Mouse (Mus musculus) lung, adult 2 months (tissue): ENCODE results near the gene Polr2b.
A peak's percentile ranks its signal among the peaks of the same experiment; 100 is the strongest.

Source experiments
- CTCF ChIP-seq: fragments of 200-500 bp; IDR thresholded peaks from 2 replicates; pipeline ENCODE4 v1.5.1; 2011; ENCODE audit warnings: mild to moderate bottlenecking, low read length, control low read depth; ENCODE audit not compliant: insufficient read depth
- POLR2A ChIP-seq: fragments of 200-500 bp; IDR thresholded peaks from 2 replicates; pipeline ENCODE4 v1.6.1; 2011; ENCODE audit warnings: low read depth, mild to moderate bottlenecking, control low read depth, low read length, borderline replicate concordance; ENCODE audit errors: extremely low read depth

- TF ChIP-seq CTCF (peak; percentile 23; the same call in 1 of the 2 replicates), POLR2A (no peak)
These were observed 76.9 kb downstream of the Polr2b start for GRCm38 (mm10) chr5:77386596-77387413.
